In the genomic region with DNA sequence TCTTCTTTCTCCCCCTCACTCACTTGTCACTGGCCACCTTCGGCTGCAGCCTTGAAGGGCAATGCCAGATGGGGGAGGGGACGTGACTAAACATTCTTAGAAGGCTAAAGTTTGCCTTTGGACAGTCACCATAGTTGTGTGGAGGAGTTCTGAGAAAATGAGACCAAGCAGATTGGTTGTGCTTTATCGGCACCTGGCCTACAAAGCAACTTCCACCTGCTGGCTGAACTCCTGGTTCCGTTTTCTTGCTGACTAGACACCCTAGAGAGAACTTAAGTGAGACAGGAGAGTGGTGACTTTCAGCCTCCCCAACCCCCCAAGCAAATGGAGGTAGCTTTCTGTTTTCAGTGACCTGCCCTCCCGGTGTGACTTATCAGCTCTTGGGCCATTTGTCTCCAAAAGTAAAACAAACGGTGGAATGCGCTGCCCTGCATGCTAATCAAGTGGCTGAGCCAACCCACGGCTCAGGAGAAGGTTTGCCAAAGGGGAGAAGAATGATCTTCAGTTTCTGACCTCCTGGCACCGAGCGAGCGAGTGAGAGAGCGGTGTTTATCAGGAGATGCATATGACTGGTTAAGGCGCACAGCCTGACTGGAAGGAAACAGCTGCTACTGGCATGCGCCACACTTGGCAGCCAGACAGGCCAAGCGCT, we compare ENCODE assay signal across 8 mouse cellular contexts. TPM values are rescaled to one million over a fixed set of nuclear protein-coding genes. Genes with fewer than 3 reads are reported as not detected.
DNase-seq lines count a peak whose midpoint lies in the region; ATAC-seq lines count a peak whose summit lies in the region.

No protein-coding gene starts in this region.

- ATAC-seq in common myeloid progenitor, adult 5-6 weeks (replicated peaks; ENCODE audit: low read depth, poor library complexity, severe bottlenecking), result peak; percentile 88
- peak; percentile 88 for ATAC-seq in hindbrain, embryonic 16.5 days

- 15% methylated on average over 15 of the region's 15 CpGs for WGBS in hindbrain, embryonic 16.5 days

- H3K27me3 ChIP-seq in hindbrain, embryonic 16.5 days (replicated peaks; ENCODE audit: control insufficient read depth, insufficient read depth, low read length), result no peaks in the 10 kb centered on the region

- H3K27ac ChIP-seq in hindbrain, embryonic 16.5 days (ENCODE audit: low read depth, low read length), result no peak overlapping the region

- H3K4me3 ChIP-seq in hindbrain, embryonic 16.5 days (ENCODE audit: low read length), result peak overlapping the region; percentile 0; the same call in 1 of the 2 replicates

- no peaks in the 10 kb centered on the region for H3K9me3 ChIP-seq in hindbrain, embryonic 16.5 days (ENCODE audit: control insufficient read depth, low read length)

- DNase-seq in T-cell, adult 2 months (ENCODE audit: low spot score), result peak; percentile 3
- DNase-seq in gastrocnemius, adult 8-10 months (ENCODE audit: low spot score in 2 of 2), result peak; percentile 91 to 95
- DNase-seq in left cerebral cortex, adult 8-10 months (ENCODE audit: low spot score in 2 of 2), result peak; percentile 62 to 81
- DNase-seq in lung, postnatal 4 days, result peak; percentile 82 to 92
- DNase-seq in right cerebral cortex, postnatal 14 days, result peak; percentile 75
- no peak for DNase-seq in c-Kit-positive CD71-positive TER-119-positive erythroid progenitor cells, embryonic 14.5 days (ENCODE audit: low spot score)

- H3K4me2 ChIP-seq in hindbrain, embryonic 16.5 days (ENCODE audit: low read length), result peak overlapping the region; percentile 49

- H3K4me1 ChIP-seq in hindbrain, embryonic 16.5 days (ENCODE audit: control insufficient read depth, insufficient read depth, low read depth, low read length), result peaks cover 8% of the 10 kb centered on the region

- no peaks in the 10 kb centered on the region for H3K36me3 ChIP-seq in hindbrain, embryonic 16.5 days (ENCODE audit: control insufficient read depth, insufficient read depth, low read length)

- H3K9ac ChIP-seq in hindbrain, embryonic 16.5 days (ENCODE audit: low read depth, low read length), result no peak overlapping the region

RNA-seq across cellular contexts. Expression of a gene that starts 29.4 kb away (rescaled TPM):
- total RNA-seq in common myeloid progenitor, adult 5-6 weeks (2017), result 0.34 TPM in 1 of 2 replicates, not detected in the other
- total RNA-seq in gastrocnemius, adult 8-10 months (2022), result 10 to 100 TPM; 25.1 to 34.5 (median 30.4) TPM
- 6.6 and 7.0 TPM in 2 replicates for polyA plus RNA-seq in hindbrain, embryonic 16.5 days (2015; fragmentation: Nextera tagmentation; extraction: Ambion mirVana)
- total RNA-seq in left cerebral cortex, adult 8-10 months (2022), result 10 to 100 TPM; 13.3 to 23.8 (median 18.6) TPM

Comparison
In these comparisons a context has a peak if more than half of its experiments do, and no peak if none do; other contexts are left out.
1. RNA of a gene that starts 29.4 kb away (total RNA-seq): 25.1 to 34.5 TPM in gastrocnemius, adult 8-10 months and 13.3 to 23.8 TPM in left cerebral cortex, adult 8-10 months; 0.34 TPM in common myeloid progenitor, adult 5-6 weeks; every median in the first group is over 10 times any median in the second.